Mouse (Mus musculus) MEL (cell line): Measurements from ENCODE around the gene Id2. TPM values are rescaled to one million over a fixed set of nuclear protein-coding genes. Genes with fewer than 3 reads are reported as not detected.

ENCODE experiments used
- DNase-seq: peaks from one replicate; pipeline ENCODE4 v3.0.0; 2011; ENCODE audit warnings: low read depth, low spot score
- H3K27ac ChIP-seq: 2 replicates; pipeline ENCODE4 v1.5.1; 2012; ENCODE audit warnings: low read depth, mild to moderate bottlenecking, control low read depth, low read length, moderate library complexity; ENCODE audit not compliant: control insufficient read depth
- H3K27me3 ChIP-seq, 2 experiments: fragments of 150-350 bp in 1 of 2; sonication (generic) in 1 of 2; 2 replicates each; pipeline ENCODE4 v1.6.1; 2012; ENCODE audit warnings: low read length in 2 of 2, mild to moderate bottlenecking in 2 of 2, improper control_type of control experiment in 1 of 2, moderate library complexity in 1 of 2; ENCODE audit not compliant: insufficient read depth in 2 of 2, control insufficient read depth in 1 of 2
- H3K36me3 ChIP-seq, 2 experiments: 2 replicates each; pipeline ENCODE4 v1.6.1; 2012 to 2014; ENCODE audit warnings: low read length in 2 of 2, improper control_type of control experiment in 1 of 2, inconsistent platforms in 1 of 2, mild to moderate bottlenecking in 1 of 2; ENCODE audit not compliant: insufficient read depth in 2 of 2, control insufficient read depth in 1 of 2
- H3K4me1 ChIP-seq, 2 experiments: fragments of 150-350 bp in 1 of 2; sonication (generic) in 1 of 2; 2 replicates each; pipeline ENCODE4 v1.6.1; 2012; ENCODE audit warnings: low read length in 2 of 2, improper control_type of control experiment in 1 of 2, mild to moderate bottlenecking in 1 of 2; ENCODE audit not compliant: insufficient read depth in 2 of 2, control insufficient read depth in 1 of 2
- H3K4me3 ChIP-seq, 2 experiments: fragments of 150-350 bp in 1 of 2; sonication (generic) in 1 of 2; 2 replicates each; pipeline ENCODE4 v1.5.1; 2012; ENCODE audit warnings: low read depth in 2 of 2, low read length in 2 of 2, mild to moderate bottlenecking in 2 of 2, moderate library complexity in 2 of 2, control low read depth in 1 of 2, improper control_type of control experiment in 1 of 2; ENCODE audit not compliant: control insufficient read depth in 1 of 2, insufficient read depth in 1 of 2
- H3K79me2 ChIP-seq: 2 replicates; pipeline ENCODE4 v1.6.1; 2012; ENCODE audit warnings: mild to moderate bottlenecking, low read length, moderate library complexity; ENCODE audit not compliant: control insufficient read depth, poor library complexity, insufficient read depth
- H3K9ac ChIP-seq: 2 replicates; pipeline ENCODE4 v1.6.1; 2012; ENCODE audit warnings: low read depth, mild to moderate bottlenecking, control low read depth, low read length, moderate library complexity; ENCODE audit not compliant: control insufficient read depth, poor library complexity, severe bottlenecking
- H3K9me3 ChIP-seq: fragments of 150-350 bp; sonication (generic); replicated peaks from 2 replicates; pipeline ENCODE4 v1.6.1; 2012; ENCODE audit warnings: mild to moderate bottlenecking, low read length, improper control_type of control experiment, moderate library complexity; ENCODE audit not compliant: insufficient read depth
- CHD1 ChIP-seq: IDR thresholded peaks from 2 replicates; pipeline ENCODE4 v1.6.1; 2012; ENCODE audit warnings: low read depth, mild to moderate bottlenecking, inconsistent platforms, low read length, improper control_type of control experiment
- CHD2 ChIP-seq: IDR thresholded peaks from 2 replicates; pipeline ENCODE4 v1.6.1; 2011; ENCODE audit warnings: low read length, improper control_type of control experiment
- E2F4 ChIP-seq: IDR thresholded peaks from 2 replicates; pipeline ENCODE4 v1.6.1; 2011; ENCODE audit warnings: low read depth, low read length, improper control_type of control experiment, borderline replicate concordance
- EP300 ChIP-seq, 2 experiments: IDR thresholded peaks; 2 replicates each; pipeline ENCODE4 v1.6.1; 2011; ENCODE audit warnings: improper control_type of control experiment in 2 of 2, low read length in 2 of 2, low read depth in 1 of 2, mild to moderate bottlenecking in 1 of 2
- ETS1 ChIP-seq: IDR thresholded peaks from 2 replicates; pipeline ENCODE4 v1.6.1; 2012; ENCODE audit warnings: low read depth, mild to moderate bottlenecking, inconsistent platforms, low read length, improper control_type of control experiment, moderate library complexity
- GABPA ChIP-seq: IDR thresholded peaks from 2 replicates; pipeline ENCODE4 v1.6.1; 2012; ENCODE audit warnings: low read depth, mild to moderate bottlenecking, inconsistent platforms, low read length, improper control_type of control experiment, moderate library complexity
- JUND ChIP-seq: IDR thresholded peaks from 2 replicates; pipeline ENCODE4 v1.6.1; 2011; ENCODE audit warnings: low read depth, mild to moderate bottlenecking, improper control_type of control experiment, low read length
- MAFK ChIP-seq: IDR thresholded peaks from 2 replicates; pipeline ENCODE4 v1.6.1; 2011; ENCODE audit warnings: low read depth, mild to moderate bottlenecking, low read length, improper control_type of control experiment, borderline replicate concordance
- MAX ChIP-seq: IDR thresholded peaks from 2 replicates; pipeline ENCODE4 v1.6.1; 2011; ENCODE audit warnings: low read length, improper control_type of control experiment
- MXI1 ChIP-seq: IDR thresholded peaks from 2 replicates; pipeline ENCODE4 v1.6.1; 2011; ENCODE audit warnings: mild to moderate bottlenecking, low read depth, low read length, improper control_type of control experiment
- MYB ChIP-seq: IDR thresholded peaks from 2 replicates; pipeline ENCODE4 v1.6.1; 2011; ENCODE audit warnings: mild to moderate bottlenecking, low read depth, low read length, improper control_type of control experiment
- NELFE ChIP-seq: IDR thresholded peaks from 2 replicates; pipeline ENCODE4 v1.6.1; 2011; ENCODE audit warnings: low read depth, low read length, improper control_type of control experiment
- POLR2A ChIP-seq, 2 experiments: IDR thresholded peaks; 2 replicates each; pipeline ENCODE4 v1.6.1; 2011 to 2012; ENCODE audit warnings: low read length in 2 of 2, mild to moderate bottlenecking in 2 of 2, control low read depth in 1 of 2, improper control_type of control experiment in 1 of 2, low read depth in 1 of 2, moderate library complexity in 1 of 2; ENCODE audit not compliant: control insufficient read depth in 1 of 2, insufficient read depth in 1 of 2, poor library complexity in 1 of 2
- POLR2AphosphoS2 ChIP-seq: IDR thresholded peaks from 2 replicates; pipeline ENCODE4 v1.6.1; 2011; ENCODE audit warnings: low read length, improper control_type of control experiment
- POLR2AphosphoS5 ChIP-seq: IDR thresholded peaks from 2 replicates; pipeline ENCODE4 v1.6.1; 2012; ENCODE audit warnings: low read depth, borderline replicate concordance, mild to moderate bottlenecking, inconsistent platforms, low read length, moderate library complexity, mixed read lengths
- RCOR1 ChIP-seq: IDR thresholded peaks from 2 replicates; pipeline ENCODE4 v1.6.1; 2012; ENCODE audit warnings: low read depth, mild to moderate bottlenecking, inconsistent platforms, low read length, improper control_type of control experiment
- SMC3 ChIP-seq: IDR thresholded peaks from 2 replicates; pipeline ENCODE4 v1.6.1; 2011; ENCODE audit warnings: low read depth, low read length, improper control_type of control experiment
- TAL1 ChIP-seq: IDR thresholded peaks from 2 replicates; pipeline ENCODE4 v1.6.1; 2012; ENCODE audit warnings: mild to moderate bottlenecking, inconsistent platforms, low read length, moderate library complexity, mixed read lengths
- USF1 ChIP-seq: IDR thresholded peaks from 2 replicates; pipeline ENCODE4 v1.6.1; 2014; ENCODE audit warnings: low read depth, mild to moderate bottlenecking, inconsistent platforms, low read length, improper control_type of control experiment, moderate library complexity
- USF2 ChIP-seq, 2 experiments: IDR thresholded peaks; 2 replicates each; pipeline ENCODE4 v1.6.1; 2011 to 2012; ENCODE audit warnings: improper control_type of control experiment in 2 of 2, low read length in 2 of 2, borderline replicate concordance in 1 of 2, inconsistent platforms in 1 of 2, low read depth in 1 of 2, mild to moderate bottlenecking in 1 of 2; ENCODE audit not compliant: insufficient read depth in 1 of 2
- ZKSCAN1 ChIP-seq: IDR thresholded peaks from 2 replicates; pipeline ENCODE4 v1.6.1; 2012; ENCODE audit warnings: low read depth, mild to moderate bottlenecking, inconsistent platforms, low read length, improper control_type of control experiment, moderate library complexity
- ZMIZ1 ChIP-seq: IDR thresholded peaks from 2 replicates; pipeline ENCODE4 v1.6.1; 2012; ENCODE audit warnings: low read depth, mild to moderate bottlenecking, inconsistent platforms, low read length, improper control_type of control experiment, moderate library complexity
- polyA plus RNA-seq, 2 experiments: library from polyadenylated mRNA; stranded (reverse) in 1 of 2; unstranded in 1 of 2; fragments of >175 nt in 1 of 2; fragments of >200 nt in 1 of 2; gene quantifications; 2 replicates each; pipeline versions ENCODE4 v1.2.1 to v1.2.4; 2012; ENCODE audit warnings: low replicate concordance in 2 of 2, low read depth in 1 of 2; ENCODE audit not compliant: insufficient read length in 2 of 2, insufficient read depth in 1 of 2, missing spikeins in 1 of 2
- total RNA-seq: library from RNA; depleted of rRNA; stranded (reverse); fragments of 300-350 nt; gene quantifications from 2 replicates; pipeline ENCODE4 v1.2.3, GENCODE M21; 2012

The Id2 gene
- total and polyA plus RNA-seq, 3 experiments, result 5.8 to 9.1 TPM; not detected in 1

DNA sequence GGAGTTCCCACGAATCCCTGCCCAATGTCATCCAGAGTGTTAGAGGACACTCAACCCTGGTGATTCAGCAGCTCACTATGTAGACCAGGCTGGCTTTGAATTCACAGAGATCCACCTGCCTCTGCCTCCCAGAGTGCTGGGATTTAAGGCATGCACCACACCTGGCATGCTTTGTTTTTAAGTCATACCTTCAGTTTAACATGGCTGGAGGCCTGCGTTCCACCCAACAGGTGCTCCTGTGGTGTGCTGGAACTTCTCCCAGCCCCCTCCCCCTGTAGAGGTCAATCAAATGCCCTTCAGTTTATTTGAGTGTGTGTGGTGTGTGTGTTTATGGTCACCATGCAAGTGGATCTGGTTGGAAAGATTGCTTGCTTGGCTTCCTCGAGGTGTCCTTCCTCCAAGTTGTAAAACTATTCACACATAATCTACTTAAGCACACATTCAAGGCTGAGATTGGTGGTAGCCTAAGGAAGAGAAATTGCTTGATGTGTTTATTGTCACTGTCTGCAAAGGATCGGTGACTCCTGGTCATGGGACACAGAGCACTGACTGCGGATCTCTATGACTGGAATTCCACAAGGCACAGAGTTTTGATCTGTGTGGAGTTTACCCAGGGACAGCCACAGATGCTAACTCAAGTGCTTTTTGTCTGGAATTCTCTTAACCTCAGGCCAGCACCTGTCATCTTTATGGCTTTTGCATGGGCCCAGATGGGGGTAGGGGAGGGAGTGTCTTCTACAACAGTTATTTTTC, 47.8 kb upstream of the Id2 start:
- Histone ChIP-seq H3K4me3 (no peak overlapping the region), H3K9me3 (no peaks in the 10 kb centered on the region), H3K9ac (no peak overlapping the region), H3K27me3 (no peaks in the 10 kb centered on the region), H3K79me2 (no peaks in the 10 kb centered on the region), H3K27ac (no peak overlapping the region), H3K36me3 (no peaks in the 10 kb centered on the region), H3K4me1 (no peaks in the 10 kb centered on the region)
- TF ChIP-seq TAL1, result no peak
- TF ChIP-seq MAX, result no peak
- TF ChIP-seq SMC3, result no peak
- no peak for TF ChIP-seq POLR2AphosphoS2
- no peak for TF ChIP-seq POLR2AphosphoS5
- TF ChIP-seq CHD2, result no peak
- no peak for TF ChIP-seq JUND
- no peak for TF ChIP-seq ZMIZ1
- no peak for DNase-seq

DNA sequence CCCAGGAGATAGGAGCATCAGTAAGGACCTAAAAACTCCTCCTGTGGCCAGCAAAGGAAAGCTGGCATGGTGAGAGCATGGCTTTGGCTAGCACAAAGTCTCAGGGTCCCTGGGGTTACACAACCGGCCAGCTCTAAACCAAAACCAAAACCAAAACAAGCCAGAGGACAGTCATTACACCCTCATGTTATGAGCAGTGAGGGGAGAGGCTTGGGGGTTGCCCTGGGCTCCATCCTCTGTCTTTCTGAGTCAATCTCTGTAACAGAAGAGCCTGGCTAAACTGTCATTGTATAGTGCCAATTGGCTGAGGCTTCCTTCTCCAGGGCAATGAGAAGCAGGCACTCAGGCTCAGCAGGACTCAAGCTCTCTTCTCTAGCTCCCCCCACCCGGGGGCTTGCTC, 46.6 kb upstream of the Id2 start:
- Histone ChIP-seq H3K4me3 (no peak overlapping the region), H3K9me3 (no peaks in the 10 kb centered on the region), H3K79me2 (no peaks in the 10 kb centered on the region), H3K4me1 (no peaks in the 10 kb centered on the region), H3K36me3 (no peaks in the 10 kb centered on the region), H3K27ac (no peak overlapping the region), H3K27me3 (no peaks in the 10 kb centered on the region), H3K9ac (no peak overlapping the region)
- TF ChIP-seq E2F4 (no peak), ETS1 (no peak), MYB (no peak), CHD2 (no peak), GABPA (no peak), JUND (no peak), MAFK (no peak), POLR2A (IDR thresholded peaks at IDR 0.05; ENCODE audit: control insufficient read depth in 1 of 2, insufficient read depth in 1 of 2, low read depth in 1 of 2, low read length in 2 of 2, poor library complexity in 1 of 2) (no peak), EP300 (IDR thresholded peaks at IDR 0.05; ENCODE audit: low read depth in 1 of 2, low read length in 2 of 2) (no peak), MXI1 (no peak), USF2 (IDR thresholded peaks at IDR 0.05; ENCODE audit: borderline replicate concordance in 1 of 2, insufficient read depth in 1 of 2, low read depth in 1 of 2, low read length in 2 of 2) (no peak), TAL1 (no peak), MAX (no peak), ZKSCAN1 (no peak), RCOR1 (no peak), USF1 (no peak), CHD1 (no peak), NELFE (no peak)
- DNase-seq, result no peak
